Mouse (Mus musculus): ENCODE results near the gene Gm11114. TPM values are rescaled to one million over a fixed set of nuclear protein-coding genes. Genes with fewer than 3 reads are reported as not detected.

The Gm11114 gene
- total and polyA plus RNA-seq, 3 experiments = not detected

- no peak for DNase-seq (ENCODE audit: low read depth, low spot score)
- H3K4me1 ChIP-seq (ENCODE audit: control insufficient read depth in 1 of 2, insufficient read depth in 2 of 2, low read length in 2 of 2) = no peaks in the 10 kb centered on the region
- no peaks in the 10 kb centered on the region for H3K36me3 ChIP-seq (ENCODE audit: control insufficient read depth in 1 of 2, insufficient read depth in 2 of 2, low read length in 2 of 2)
Observed at GRCm38 (mm10) chr9:85274114-85274513, 38.5 kb upstream of the Gm11114 start.

GRCm38 (mm10) chr9:85302849-85303248 is 9.7 kb upstream of the Gm11114 start:
- no peak overlapping the region for H3K9ac ChIP-seq (ENCODE audit: control insufficient read depth, low read depth, low read length, poor library complexity, severe bottlenecking)
- no peak for DNase-seq (ENCODE audit: low read depth, low spot score)
- no peaks in the 10 kb centered on the region for H3K9me3 ChIP-seq (replicated peaks; ENCODE audit: insufficient read depth, low read length)
- no peak for TF ChIP-seq POLR2A (IDR thresholded peaks at IDR 0.05; ENCODE audit: control insufficient read depth in 1 of 2, insufficient read depth in 1 of 2, low read depth in 1 of 2, low read length in 2 of 2, poor library complexity in 1 of 2)
- TF ChIP-seq ELF1 (IDR thresholded peaks at IDR 0.05; ENCODE audit: low read depth, low read length) = no peak
- TF ChIP-seq ZC3H11A (IDR thresholded peaks at IDR 0.05; ENCODE audit: low read depth, low read length) = no peak
- TF ChIP-seq GATA1 (IDR thresholded peaks at IDR 0.05; ENCODE audit: low read depth, low read length) = no peak
- no peak for TF ChIP-seq BHLHE40 (IDR thresholded peaks at IDR 0.05; ENCODE audit: borderline replicate concordance, low read depth, low read length)
- no peak for TF ChIP-seq TAL1 (IDR thresholded peaks at IDR 0.05; ENCODE audit: low read length)
- no peak for TF ChIP-seq NELFE (IDR thresholded peaks at IDR 0.05; ENCODE audit: low read depth, low read length)
- TF ChIP-seq ZKSCAN1 (IDR thresholded peaks at IDR 0.05; ENCODE audit: low read depth, low read length) = no peak
- no peak for TF ChIP-seq POLR2AphosphoS5 (IDR thresholded peaks at IDR 0.05; ENCODE audit: borderline replicate concordance, low read depth, low read length)
- TF ChIP-seq HCFC1 (IDR thresholded peaks at IDR 0.05; ENCODE audit: low read depth, low read length) = no peak
- H3K27ac ChIP-seq (ENCODE audit: control insufficient read depth, low read depth, low read length) = no peak overlapping the region
- no peaks in the 10 kb centered on the region for H3K4me1 ChIP-seq (ENCODE audit: control insufficient read depth in 1 of 2, insufficient read depth in 2 of 2, low read length in 2 of 2)
- no peaks in the 10 kb centered on the region; a peak in 2 of 4 replicates for H3K27me3 ChIP-seq (ENCODE audit: control insufficient read depth in 1 of 2, insufficient read depth in 2 of 2, low read length in 2 of 2)
- no peak overlapping the region for H3K4me3 ChIP-seq (ENCODE audit: control insufficient read depth in 1 of 2, insufficient read depth in 1 of 2, low read depth in 2 of 2, low read length in 2 of 2)
- H3K36me3 ChIP-seq (ENCODE audit: control insufficient read depth in 1 of 2, insufficient read depth in 2 of 2, low read length in 2 of 2) = no peaks in the 10 kb centered on the region
- H3K79me2 ChIP-seq (ENCODE audit: control insufficient read depth, insufficient read depth, low read length, poor library complexity) = no peaks in the 10 kb centered on the region

More at GRCm38 (mm10) chr9:85274114-85274513, 38.5 kb upstream of the Gm11114 start:
- no peak overlapping the region for H3K27ac ChIP-seq (ENCODE audit: control insufficient read depth, low read depth, low read length)
- H3K9ac ChIP-seq (ENCODE audit: control insufficient read depth, low read depth, low read length, poor library complexity, severe bottlenecking) = no peak overlapping the region
- no peaks in the 10 kb centered on the region for H3K79me2 ChIP-seq (ENCODE audit: control insufficient read depth, insufficient read depth, low read length, poor library complexity)
- no peaks in the 10 kb centered on the region for H3K27me3 ChIP-seq (ENCODE audit: control insufficient read depth in 1 of 2, insufficient read depth in 2 of 2, low read length in 2 of 2)
- no peak for TF ChIP-seq MYC (IDR thresholded peaks at IDR 0.05; ENCODE audit: low read depth, low read length)
- TF ChIP-seq SIN3A (IDR thresholded peaks at IDR 0.05; ENCODE audit: low read length) = no peak
- no peak for TF ChIP-seq SMC3 (IDR thresholded peaks at IDR 0.05; ENCODE audit: low read depth, low read length)
- TF ChIP-seq RCOR1 (IDR thresholded peaks at IDR 0.05; ENCODE audit: low read depth, low read length) = no peak
- TF ChIP-seq KAT2A (conservative IDR thresholded peaks at IDR 0.05; ENCODE audit: low read depth, low read length) = no peak
- TF ChIP-seq TCF12 (IDR thresholded peaks at IDR 0.05; ENCODE audit: low read depth, low read length) = no peak
- no peak for TF ChIP-seq ZMIZ1 (IDR thresholded peaks at IDR 0.05; ENCODE audit: low read depth, low read length)
- TF ChIP-seq POLR2AphosphoS2 (IDR thresholded peaks at IDR 0.05; ENCODE audit: low read length) = no peak
- TF ChIP-seq MAFK (IDR thresholded peaks at IDR 0.05; ENCODE audit: borderline replicate concordance, low read depth, low read length) = no peak
- TF ChIP-seq ZKSCAN1 (IDR thresholded peaks at IDR 0.05; ENCODE audit: low read depth, low read length) = no peak
- no peak for TF ChIP-seq CHD2 (IDR thresholded peaks at IDR 0.05; ENCODE audit: low read length)
- TF ChIP-seq MYB (IDR thresholded peaks at IDR 0.05; ENCODE audit: low read depth, low read length) = no peak
- TF ChIP-seq MAZ (IDR thresholded peaks at IDR 0.05; ENCODE audit: low read depth, low read length) = no peak
- no peak for TF ChIP-seq GATA1 (IDR thresholded peaks at IDR 0.05; ENCODE audit: low read depth, low read length)
- no peak for TF ChIP-seq MAX (IDR thresholded peaks at IDR 0.05; ENCODE audit: low read length)
- no peak for TF ChIP-seq UBTF (IDR thresholded peaks at IDR 0.05; ENCODE audit: borderline replicate concordance, insufficient read depth, low read depth, low read length)
- no peak for TF ChIP-seq EP300 (IDR thresholded peaks at IDR 0.05; ENCODE audit: low read depth in 1 of 2, low read length in 2 of 2)
- TF ChIP-seq TBP (IDR thresholded peaks at IDR 0.05; ENCODE audit: low read depth, low read length) = no peak
- no peak for TF ChIP-seq BHLHE40 (IDR thresholded peaks at IDR 0.05; ENCODE audit: borderline replicate concordance, low read depth, low read length)
- TF ChIP-seq TAL1 (IDR thresholded peaks at IDR 0.05; ENCODE audit: low read length) = no peak
- no peak overlapping the region for H3K4me3 ChIP-seq (ENCODE audit: control insufficient read depth in 1 of 2, insufficient read depth in 1 of 2, low read depth in 2 of 2, low read length in 2 of 2)
- H3K9me3 ChIP-seq (replicated peaks; ENCODE audit: insufficient read depth, low read length) = no peaks in the 10 kb centered on the region

Measured in MEL (cell line).